Mouse (Mus musculus): ENCODE data around the gene Olfr1196. TPM values are rescaled to one million over a fixed set of nuclear protein-coding genes. Genes with fewer than 3 reads are reported as not detected.
"Not testable (repeated sequence)": the region's sequence is repeated elsewhere in the genome, so short reads cannot be mapped to it uniquely, and the experiment has no call there.

Gene Olfr1196
- polyA plus RNA-seq (2014; fragmentation: Nextera tagmentation; extraction: Ambion mirVana) = not detected in 2 replicates

- no peak for DNase-seq (ENCODE audit: low spot score)
- no peak within 1 kb of the TSS for H3K4me2 ChIP-seq (ENCODE audit: low read depth, severe bottlenecking)
- ATAC-seq (ENCODE audit: insufficient number of reproducible peaks, low FRiP score, low TSS enrichment, low read depth) = no peak
- H3K9ac ChIP-seq (ENCODE audit: low read length) = no peak within 1 kb of the TSS
- no peaks in the 10 kb centered on the region for H3K4me1 ChIP-seq (ENCODE audit: control insufficient read depth, insufficient read depth, low read length)
- no peaks in the 10 kb centered on the region for H3K36me3 ChIP-seq (ENCODE audit: control insufficient read depth, insufficient read depth, low read length)
- no peak within 1 kb of the TSS for H3K27ac ChIP-seq (replicated peaks; ENCODE audit: low read depth, low read length)
- no peak within 1 kb of the TSS for H3K4me3 ChIP-seq (ENCODE audit: low read depth, low read length)
- H3K27me3 ChIP-seq (ENCODE audit: control insufficient read depth, insufficient read depth, low read length) = no peaks in the 10 kb centered on the region
- 86% methylated on average over 2 of the region's 2 CpGs for WGBS
- no peaks in the 10 kb centered on the region for H3K9me3 ChIP-seq (ENCODE audit: control insufficient read depth, low read length)
These were observed at the start of gene Olfr1196 for GRCm38 (mm10) chr2:88704497-88704896. Gene Olfr1196, minus strand, starts transcription at chr2:88704597.

DNA sequence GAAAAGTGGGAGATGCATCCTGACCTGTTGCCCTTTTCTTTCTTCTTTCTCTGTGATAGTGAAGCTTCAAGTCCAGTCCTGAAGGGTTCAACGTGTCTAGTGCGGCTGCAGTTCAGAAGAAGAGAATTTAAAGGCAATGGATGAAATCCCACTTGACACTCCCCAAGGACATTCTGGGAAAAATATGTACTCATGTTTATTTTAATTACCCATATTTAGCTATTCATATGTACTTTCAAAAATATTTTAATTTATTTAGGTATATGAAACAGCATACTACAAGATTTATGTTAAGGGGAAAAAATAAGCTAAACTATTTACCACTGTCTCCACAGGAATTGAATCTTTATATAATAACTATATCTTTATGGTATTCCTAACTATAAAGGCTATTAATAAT lies 46.9 kb upstream of the Olfr1196 start, which contains the start of gene Olfr1198:
Olfr1198 (minus strand) TSS at position 101 of the 400 bp plus-strand sequence.
- Histone ChIP-seq H3K4me3 (ENCODE audit: low read depth, low read length) (no peak within 1 kb of the TSS), H3K27me3 (ENCODE audit: control insufficient read depth, insufficient read depth, low read length) (no peaks in the 10 kb centered on the region), H3K36me3 (ENCODE audit: control insufficient read depth, insufficient read depth, low read length) (no peaks in the 10 kb centered on the region), H3K4me2 (ENCODE audit: low read depth, severe bottlenecking) (no peak within 1 kb of the TSS), H3K27ac (replicated peaks; ENCODE audit: low read depth, low read length) (no peak within 1 kb of the TSS), H3K9me3 (ENCODE audit: control insufficient read depth, low read length) (no peaks in the 10 kb centered on the region), H3K4me1 (ENCODE audit: control insufficient read depth, insufficient read depth, low read length) (no peaks in the 10 kb centered on the region), H3K9ac (ENCODE audit: low read length) (no peak within 1 kb of the TSS)
- WGBS = 85% methylated on average over 2 of the region's 2 CpGs
- no peak for DNase-seq (ENCODE audit: low spot score)
- no peak for ATAC-seq (ENCODE audit: insufficient number of reproducible peaks, low FRiP score, low TSS enrichment, low read depth)

GRCm38 (mm10) chr2:88743379-88743778 lies 39.0 kb upstream of the Olfr1196 start:
- H3K27me3 ChIP-seq (ENCODE audit: control insufficient read depth, insufficient read depth, low read length) = no peaks in the 10 kb centered on the region
- no peak overlapping the region for H3K4me3 ChIP-seq (ENCODE audit: low read depth, low read length)
- WGBS = 81% methylated on average over 3 of the region's 3 CpGs
- H3K4me2 ChIP-seq (ENCODE audit: low read depth, severe bottlenecking) = no peak overlapping the region
- no peaks in the 10 kb centered on the region for H3K4me1 ChIP-seq (ENCODE audit: control insufficient read depth, insufficient read depth, low read length)
- no peak overlapping the region for H3K9ac ChIP-seq (ENCODE audit: low read length)
- DNase-seq (ENCODE audit: low spot score) = no peak
- H3K27ac ChIP-seq (replicated peaks; ENCODE audit: low read depth, low read length) = no peak overlapping the region
- no peak for ATAC-seq (ENCODE audit: insufficient number of reproducible peaks, low FRiP score, low TSS enrichment, low read depth)
- H3K9me3 ChIP-seq (ENCODE audit: control insufficient read depth, low read length) = no peaks in the 10 kb centered on the region
- H3K36me3 ChIP-seq (ENCODE audit: control insufficient read depth, insufficient read depth, low read length) = no peaks in the 10 kb centered on the region

DNA sequence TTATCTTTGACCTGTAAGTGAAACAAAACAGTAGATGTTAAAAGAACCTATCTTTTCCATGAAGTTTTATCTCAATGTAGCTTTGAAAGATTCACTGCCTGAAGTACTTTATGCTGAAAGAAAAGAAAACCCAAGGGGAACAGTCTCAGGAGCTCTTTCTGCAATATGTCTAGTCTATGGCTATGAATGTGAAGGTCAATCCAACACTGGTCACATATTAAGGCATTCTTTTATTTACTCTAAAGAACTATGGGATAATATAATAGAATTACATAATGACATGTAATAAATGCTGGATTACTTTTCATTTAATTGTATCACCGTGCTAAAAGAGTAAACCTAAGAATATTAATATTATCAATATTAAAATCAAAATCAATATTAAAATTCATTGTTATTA lies 27.9 kb upstream of the Olfr1196 start, which contains the start of gene Olfr1197:
Olfr1197 (minus strand) TSS at position 101 of the 400 bp plus-strand sequence.
- DNase-seq (ENCODE audit: low spot score) = no peak
- WGBS = 91% methylated on average over 1 of the region's 1 CpGs
- Histone ChIP-seq H3K27ac (replicated peaks; ENCODE audit: low read depth, low read length) (no peak within 1 kb of the TSS), H3K36me3 (ENCODE audit: control insufficient read depth, insufficient read depth, low read length) (no peaks in the 10 kb centered on the region), H3K4me2 (ENCODE audit: low read depth, severe bottlenecking) (no peak within 1 kb of the TSS), H3K4me1 (ENCODE audit: control insufficient read depth, insufficient read depth, low read length) (no peaks in the 10 kb centered on the region), H3K9me3 (ENCODE audit: control insufficient read depth, low read length) (no peaks in the 10 kb centered on the region), H3K4me3 (ENCODE audit: low read depth, low read length) (no peak within 1 kb of the TSS), H3K9ac (ENCODE audit: low read length) (no peak within 1 kb of the TSS), H3K27me3 (ENCODE audit: control insufficient read depth, insufficient read depth, low read length) (no peaks in the 10 kb centered on the region)
- ATAC-seq (ENCODE audit: insufficient number of reproducible peaks, low FRiP score, low TSS enrichment, low read depth) = no peak

- no peak for DNase-seq (ENCODE audit: low spot score)
- no peak within 1 kb of the TSS for H3K4me2 ChIP-seq (ENCODE audit: low read depth, severe bottlenecking)
- no peaks in the 10 kb centered on the region for H3K27me3 ChIP-seq (ENCODE audit: control insufficient read depth, insufficient read depth, low read length)
- no peak for ATAC-seq (ENCODE audit: insufficient number of reproducible peaks, low FRiP score, low TSS enrichment, low read depth)
- H3K36me3 ChIP-seq (ENCODE audit: control insufficient read depth, insufficient read depth, low read length) = no peaks in the 10 kb centered on the region
- no peaks in the 10 kb centered on the region for H3K9me3 ChIP-seq (ENCODE audit: control insufficient read depth, low read length)
- no peak within 1 kb of the TSS for H3K4me3 ChIP-seq (ENCODE audit: low read depth, low read length)
- H3K9ac ChIP-seq (ENCODE audit: low read length) = no peak within 1 kb of the TSS
- H3K27ac ChIP-seq (replicated peaks; ENCODE audit: low read depth, low read length) = no peak within 1 kb of the TSS
- no peaks in the 10 kb centered on the region for H3K4me1 ChIP-seq (ENCODE audit: control insufficient read depth, insufficient read depth, low read length)
These were observed 15.3 kb downstream of the Olfr1196 start, which contains the start of gene Olfr1195 for GRCm38 (mm10) chr2:88689087-88689486. Gene Olfr1195, minus strand, starts transcription at chr2:88689187.

DNA sequence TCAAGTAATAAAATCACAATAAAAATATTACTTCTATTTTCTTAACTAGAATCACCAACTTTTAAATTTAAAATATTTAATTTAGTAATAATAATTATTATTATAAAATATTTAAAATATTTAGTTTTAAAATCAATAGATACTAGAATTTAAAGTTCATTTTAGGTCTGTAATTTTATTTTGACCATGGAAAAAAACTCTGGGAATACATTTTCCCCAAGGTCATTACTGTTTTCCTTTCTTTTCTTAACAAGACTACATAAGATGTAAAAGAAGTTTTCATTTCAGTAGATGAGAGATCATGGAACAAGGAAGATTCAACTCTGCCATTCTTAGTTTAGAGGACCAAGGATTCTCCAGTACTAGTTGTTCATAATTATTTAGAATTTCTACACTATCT lies 29.1 kb downstream of the Olfr1196 start, which contains the start of gene Olfr1193:
Olfr1193 (plus strand) TSS at position 301 of the 400 bp plus-strand sequence.
- not testable (repeated sequence) for H3K36me3 ChIP-seq (ENCODE audit: control insufficient read depth, insufficient read depth, low read length); H3K9me3 ChIP-seq (ENCODE audit: control insufficient read depth, low read length); H3K4me2 ChIP-seq (ENCODE audit: low read depth, severe bottlenecking); H3K9ac ChIP-seq (ENCODE audit: low read length); H3K27me3 ChIP-seq (ENCODE audit: control insufficient read depth, insufficient read depth, low read length); H3K27ac ChIP-seq (replicated peaks; ENCODE audit: low read depth, low read length); ATAC-seq (ENCODE audit: insufficient number of reproducible peaks, low FRiP score, low TSS enrichment, low read depth); H3K4me1 ChIP-seq (ENCODE audit: control insufficient read depth, insufficient read depth, low read length); H3K4me3 ChIP-seq (ENCODE audit: low read depth, low read length); DNase-seq (ENCODE audit: low spot score)

GRCm38 (mm10) chr2:88648209-88648608 lies 56.2 kb downstream of the Olfr1196 start, which contains the start of gene Olfr1192-ps1:
Gene Olfr1192-ps1, plus strand, starts transcription at chr2:88648509.
- Histone ChIP-seq H3K4me2 (ENCODE audit: low read depth, severe bottlenecking) (no peak within 1 kb of the TSS), H3K27ac (replicated peaks; ENCODE audit: low read depth, low read length) (no peak within 1 kb of the TSS), H3K36me3 (ENCODE audit: control insufficient read depth, insufficient read depth, low read length) (no peaks in the 10 kb centered on the region), H3K4me1 (ENCODE audit: control insufficient read depth, insufficient read depth, low read length) (no peaks in the 10 kb centered on the region), H3K27me3 (ENCODE audit: control insufficient read depth, insufficient read depth, low read length) (no peaks in the 10 kb centered on the region), H3K9ac (ENCODE audit: low read length) (no peak within 1 kb of the TSS), H3K4me3 (ENCODE audit: low read depth, low read length) (no peak within 1 kb of the TSS), H3K9me3 (ENCODE audit: control insufficient read depth, low read length) (no peaks in the 10 kb centered on the region)
- 39% methylated on average over 1 of the region's 1 CpGs for WGBS
- DNase-seq (ENCODE audit: low spot score) (no peak), ATAC-seq (ENCODE audit: insufficient number of reproducible peaks, low FRiP score, low TSS enrichment, low read depth) (no peak)
